8 mouse cellular contexts compared by ENCODE assay signal in genomic region chr14:103842896-103843295, GRCm38 (mm10). TPM values are rescaled to one million over a fixed set of nuclear protein-coding genes. Genes with fewer than 3 reads are reported as not detected.
DNase-seq lines count a peak whose midpoint lies in the region; ATAC-seq and TF ChIP-seq lines count a peak whose summit lies in the region.

No protein-coding gene starts in this region.

- TF ChIP-seq CTCF in E14TG2a.4 (conservative IDR thresholded peaks at IDR 0.05; ENCODE audit: low read length): no peak

- H3K9me3 ChIP-seq in E14TG2a.4 (ENCODE audit: low read length): peaks cover 35% of the 10 kb centered on the region
- no peaks in the 10 kb centered on the region for H3K9me3 ChIP-seq in forebrain, embryonic 16.5 days (ENCODE audit: control insufficient read depth, low read length)
- H3K9me3 ChIP-seq in limb, embryonic 11.5 days (ENCODE audit: control insufficient read depth, low read length): no peaks in the 10 kb centered on the region

- peaks cover 39% of the 10 kb centered on the region for H3K27me3 ChIP-seq in E14TG2a.4 (ENCODE audit: insufficient read depth, low read length)
- H3K27me3 ChIP-seq in forebrain, embryonic 16.5 days (replicated peaks; ENCODE audit: control insufficient read depth, insufficient read depth, low read length): no peaks in the 10 kb centered on the region
- peaks cover 6% of the 10 kb centered on the region; the same call in 1 of the 2 replicates for H3K27me3 ChIP-seq in limb, embryonic 11.5 days (ENCODE audit: control insufficient read depth, insufficient read depth, low read length)

- peak overlapping the region; percentile 99 for H3K4me2 ChIP-seq in forebrain, embryonic 16.5 days (ENCODE audit: low read length)
- H3K4me2 ChIP-seq in limb, embryonic 11.5 days (ENCODE audit: low read depth, severe bottlenecking): peak overlapping the region; percentile 95

- peak; percentile 29; the same call in 1 of the 2 replicates for ATAC-seq in forebrain, embryonic 16.5 days
- no peak for ATAC-seq in limb, embryonic 11.5 days (ENCODE audit: insufficient number of reproducible peaks, low FRiP score, low TSS enrichment, low read depth)
- no peak for ATAC-seq in erythroid progenitor cell, adult 5-6 weeks (replicated peaks; ENCODE audit: low FRiP score, poor library complexity, severe bottlenecking)

- WGBS in forebrain, embryonic 16.5 days: 4% methylated on average over 16 of the region's 16 CpGs
- 14% methylated on average over 16 of the region's 16 CpGs for WGBS in limb, embryonic 11.5 days

- no peaks in the 10 kb centered on the region for H3K36me3 ChIP-seq in E14TG2a.4 (ENCODE audit: insufficient read depth, low read length)
- no peaks in the 10 kb centered on the region for H3K36me3 ChIP-seq in forebrain, embryonic 16.5 days (ENCODE audit: control insufficient read depth, insufficient read depth)
- H3K36me3 ChIP-seq in limb, embryonic 11.5 days (ENCODE audit: control insufficient read depth, insufficient read depth, low read length): no peaks in the 10 kb centered on the region

- no peak overlapping the region; the same call in 1 of the 2 replicates for H3K27ac ChIP-seq in forebrain, embryonic 16.5 days (ENCODE audit: low read length)
- H3K27ac ChIP-seq in limb, embryonic 11.5 days (replicated peaks; ENCODE audit: low read depth, low read length): no peak overlapping the region

- H3K4me3 ChIP-seq in E14TG2a.4 (replicated peaks; ENCODE audit: low read length): peak overlapping the region; percentile 73
- peak overlapping the region; percentile 63 for H3K4me3 ChIP-seq in forebrain, embryonic 16.5 days (replicated peaks; ENCODE audit: low read length)
- peak overlapping the region; percentile 45 for H3K4me3 ChIP-seq in limb, embryonic 11.5 days (ENCODE audit: low read depth, low read length)

- peak overlapping the region; percentile 66 for H3K9ac ChIP-seq in forebrain, embryonic 16.5 days (replicated peaks; ENCODE audit: low read depth, low read length)
- no peak overlapping the region for H3K9ac ChIP-seq in limb, embryonic 11.5 days (ENCODE audit: low read length)

- peaks cover 20% of the 10 kb centered on the region for H3K4me1 ChIP-seq in E14TG2a.4 (replicated peaks; ENCODE audit: low read depth, low read length)
- peaks cover 10% of the 10 kb centered on the region for H3K4me1 ChIP-seq in forebrain, embryonic 16.5 days (replicated peaks; ENCODE audit: control insufficient read depth, insufficient read depth, low read length)
- peaks cover 5% of the 10 kb centered on the region; the same call in 1 of the 2 replicates for H3K4me1 ChIP-seq in limb, embryonic 11.5 days (ENCODE audit: control insufficient read depth, insufficient read depth, low read length)

- peak; percentile 19 for DNase-seq in embryo, embryonic 10.5 days (ENCODE audit: low spot score)
- DNase-seq in embryo, embryonic 10 days (ENCODE audit: low spot score): no peak
- DNase-seq in limb, embryonic 11.5 days (ENCODE audit: low spot score): no peak
- DNase-seq in right cerebral cortex, postnatal 25 days: peak; percentile 12
- no peak for DNase-seq in urinary bladder, postnatal 4 days (ENCODE audit: low spot score in 2 of 2)

RNA-seq across cellular contexts. Expression of gene Ednrb, which starts 1.3 kb away (rescaled TPM):
- polyA plus RNA-seq in forebrain, embryonic 16.5 days (2015; fragmentation: Nextera tagmentation; extraction: Ambion mirVana): 46.1 and 61.4 TPM in 2 replicates
- polyA plus RNA-seq in limb, embryonic 11.5 days (2014; fragmentation: Nextera tagmentation; extraction: Ambion mirVana): 6.7 and 8.1 TPM in 2 replicates
- total RNA-seq in erythroid progenitor cell, adult 5-6 weeks (2015; ENCODE audit: low replicate concordance): not detected in 2 replicates
- 1.0 TPM in 1 of 2 replicates, not detected in the other for total RNA-seq in erythroid progenitor cell, adult 5-6 weeks (2017; ENCODE audit: low replicate concordance)

Comparison
In these comparisons a context has a peak if more than half of its experiments do, and no peak if none do; other contexts are left out.
1. DNase-seq: peak in embryo, embryonic 10.5 days (single experiment) and right cerebral cortex, postnatal 25 days (single experiment); none in embryo, embryonic 10 days (single experiment), limb, embryonic 11.5 days (single experiment) and urinary bladder, postnatal 4 days (0 of 2).
2. Peak in every context shown above with its lines, with median percentiles within 50 percentile points of each other: H3K4me3 ChIP-seq.